Mouse (Mus musculus) layer of hippocampus, adult 18-20 months (tissue): ENCODE data around the gene Gon4l. TPM values are rescaled to one million over a fixed set of nuclear protein-coding genes. Genes with fewer than 3 reads are reported as not detected.

ENCODE experiments used
- total RNA-seq, 2 experiments: library from RNA; stranded (reverse); gene quantifications; 2 replicates each; pipeline ENCODE4 v1.2.3; 2021

The Gon4l gene
- total RNA-seq, 2 experiments from 2014 or later = 44.7 to 45.1 TPM

Other genes with a start within 250 kb of the Gon4l start
- gene Arhgef2, start 229.3 kb upstream of the Gon4l start, total RNA-seq = 100 to 1,000 TPM; 237 to 255 TPM
- not detected for gene Rxfp4, start 182.1 kb upstream of the Gon4l start, total RNA-seq
- 10 to 100 TPM; 49.3 to 59.6 TPM for gene Khdc4, start 149.4 kb upstream of the Gon4l start, total RNA-seq
- gene Rit1, start 118.4 kb upstream of the Gon4l start, total RNA-seq = 10 to 100 TPM; 37.7 to 43.0 TPM
- gene Syt11, start 60.1 kb upstream of the Gon4l start, total RNA-seq = 100 to 1,000 TPM; 501 to 519 TPM
- 10 to 100 TPM; 21.6 to 21.9 TPM for gene Msto1, start 78.8 kb downstream of the Gon4l start, total RNA-seq
- 10 to 100 TPM; 85.4 to 89.7 TPM for gene Ash1l, start 115.4 kb downstream of the Gon4l start, total RNA-seq
- gene Dap3, start 116.0 kb downstream of the Gon4l start, total RNA-seq = 100 to 1,000 TPM; 111 to 118 TPM